17 mouse cellular contexts compared by ENCODE assay signal in the genomic region with DNA sequence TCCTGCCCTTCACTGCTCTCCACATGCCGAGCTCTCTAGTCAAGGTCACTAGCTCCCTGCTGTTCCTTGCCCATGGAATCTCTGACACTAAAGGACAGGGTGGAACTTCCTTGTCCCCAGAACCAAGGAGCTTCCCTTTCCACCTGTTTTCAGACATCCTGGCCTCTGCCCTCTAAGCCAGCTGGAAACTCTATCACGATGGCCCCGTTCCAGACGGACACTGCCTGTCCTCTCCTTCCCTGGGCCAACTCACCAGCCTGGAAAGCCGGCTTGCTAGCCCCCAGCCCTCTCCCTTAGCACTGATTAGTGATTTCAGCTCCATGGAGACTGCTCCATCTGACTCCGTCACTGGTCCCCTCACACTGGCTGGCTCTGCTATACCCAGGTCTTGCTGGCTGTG. TPM values are rescaled to one million over a fixed set of nuclear protein-coding genes. Genes with fewer than 3 reads are reported as not detected.
DNase-seq lines count a peak whose midpoint lies in the region; ATAC-seq and TF ChIP-seq lines count a peak whose summit lies in the region.
"Had no signal": no experiment of that assay in that cellular context is flagged by ENCODE, and none has a peak within 500 bp of the region (broad histone marks: within the 10 kb centered on the region; RNA-seq: fewer than 3 reads in every experiment).

No protein-coding gene starts in this region.

- TF ChIP-seq CTCF in cerebellum, adult 2 months (IDR thresholded peaks at IDR 0.05; ENCODE audit: borderline replicate concordance, insufficient read depth, low read depth, low read length): no peak
- no peak for TF ChIP-seq CTCF in midbrain, postnatal 0 days (IDR thresholded peaks at IDR 0.05)
- no peak for TF ChIP-seq CTCF in heart, postnatal 0 days (IDR thresholded peaks at IDR 0.05; ENCODE audit: low read depth)

- no peak for TF ChIP-seq POLR2A in cerebellum, adult 2 months (IDR thresholded peaks at IDR 0.05; ENCODE audit: borderline replicate concordance, insufficient read depth, low read length)

- intact Hi-C loops in left cerebral cortex, postnatal 36 days (cut with DNase I): no loop called here

- no peak for ATAC-seq in midbrain, postnatal 0 days (ENCODE audit: low FRiP score)
- ATAC-seq in midbrain, embryonic 15.5 days (replicated peaks): no peak
- peak; percentile 45 for ATAC-seq in heart, postnatal 0 days (ENCODE audit: insufficient read depth, low read depth)
- no peak for ATAC-seq in hindbrain, embryonic 12.5 days (ENCODE audit: low FRiP score)

- no peaks in the 10 kb centered on the region for H3K9me3 ChIP-seq in midbrain, postnatal 0 days (ENCODE audit: low read length)
- H3K9me3 ChIP-seq in midbrain, embryonic 15.5 days: no peaks in the 10 kb centered on the region
- no peaks in the 10 kb centered on the region for H3K9me3 ChIP-seq in heart, postnatal 0 days (replicated peaks; ENCODE audit: control insufficient read depth, low read length)
- H3K9me3 ChIP-seq in hindbrain, embryonic 12.5 days (replicated peaks): no peaks in the 10 kb centered on the region
- H3K9me3 ChIP-seq: embryonic facial prominence, embryonic 12.5 days; forebrain, embryonic 12.5 days; neural tube, embryonic 13.5 days had no signal

- H3K4me1 ChIP-seq in cerebellum, adult 2 months (ENCODE audit: control insufficient read depth, insufficient read depth, low read length): peaks cover 8% of the 10 kb centered on the region; the same call in 1 of the 2 replicates
- H3K4me1 ChIP-seq in midbrain, postnatal 0 days (ENCODE audit: insufficient read depth, low read length): no peaks in the 10 kb centered on the region
- no peaks in the 10 kb centered on the region for H3K4me1 ChIP-seq in midbrain, embryonic 15.5 days
- H3K4me1 ChIP-seq in heart, postnatal 0 days (ENCODE audit: control insufficient read depth, insufficient read depth): peaks cover 14% of the 10 kb centered on the region; the same call in 1 of the 2 replicates
- no peaks in the 10 kb centered on the region for H3K4me1 ChIP-seq in hindbrain, embryonic 12.5 days
- H3K4me1 ChIP-seq: forebrain, embryonic 12.5 days; neural tube, embryonic 13.5 days had no signal

- no peak overlapping the region for H3K27ac ChIP-seq in cerebellum, adult 2 months (ENCODE audit: insufficient read depth, low read length)
- no peak overlapping the region for H3K27ac ChIP-seq in midbrain, postnatal 0 days (ENCODE audit: low read depth, low read length)
- no peak overlapping the region for H3K27ac ChIP-seq in midbrain, embryonic 15.5 days
- H3K27ac ChIP-seq in heart, postnatal 0 days (ENCODE audit: low read depth): peak overlapping the region; percentile 31; the same call in 1 of the 2 replicates
- H3K27ac ChIP-seq in hindbrain, embryonic 12.5 days: no peak overlapping the region
- H3K27ac ChIP-seq: embryonic facial prominence, embryonic 12.5 days; forebrain, embryonic 12.5 days; liver, embryonic 14.5 days; neural tube, embryonic 13.5 days; stomach, postnatal 0 days had no signal

- WGBS in cerebellum, adult 2 months: 18% methylated on average over 6 of the region's 6 CpGs
- 72% methylated on average over 6 of the region's 6 CpGs for WGBS in midbrain, postnatal 0 days
- 71% methylated on average over 6 of the region's 6 CpGs for WGBS in midbrain, embryonic 15.5 days
- 42% methylated on average over 6 of the region's 6 CpGs for WGBS in heart, postnatal 0 days
- 66% methylated on average over 6 of the region's 6 CpGs for WGBS in hindbrain, embryonic 12.5 days

- H3K9ac ChIP-seq in midbrain, postnatal 0 days (replicated peaks; ENCODE audit: low read length, poor library complexity, severe bottlenecking): no peak overlapping the region
- H3K9ac ChIP-seq in midbrain, embryonic 15.5 days: no peak overlapping the region
- H3K9ac ChIP-seq in heart, postnatal 0 days (replicated peaks; ENCODE audit: low read depth, low read length): no peak overlapping the region
- H3K9ac ChIP-seq in hindbrain, embryonic 12.5 days: no peak overlapping the region
- H3K9ac ChIP-seq: embryonic facial prominence, embryonic 12.5 days; forebrain, embryonic 12.5 days; liver, embryonic 14.5 days; neural tube, embryonic 13.5 days had no signal

- TF ChIP-seq EP300 in heart, postnatal 0 days (IDR thresholded peaks at IDR 0.05; ENCODE audit: low read depth): peak; percentile 49; the same call in 1 of the 2 replicates

- no peak overlapping the region for H3K4me3 ChIP-seq in cerebellum, adult 2 months (replicated peaks; ENCODE audit: insufficient read depth, low read depth, low read length)
- H3K4me3 ChIP-seq in midbrain, postnatal 0 days (ENCODE audit: low read depth, low read length): no peak overlapping the region
- no peak overlapping the region for H3K4me3 ChIP-seq in midbrain, embryonic 15.5 days
- no peak overlapping the region for H3K4me3 ChIP-seq in heart, postnatal 0 days (ENCODE audit: low read depth, low read length)
- no peak overlapping the region for H3K4me3 ChIP-seq in hindbrain, embryonic 12.5 days
- H3K4me3 ChIP-seq: embryonic facial prominence, embryonic 12.5 days; forebrain, embryonic 12.5 days; neural tube, embryonic 13.5 days had no signal

- no peaks in the 10 kb centered on the region for H3K36me3 ChIP-seq in midbrain, postnatal 0 days (ENCODE audit: insufficient read depth, low read length)
- no peaks in the 10 kb centered on the region for H3K36me3 ChIP-seq in midbrain, embryonic 15.5 days (replicated peaks)
- H3K36me3 ChIP-seq in heart, postnatal 0 days (replicated peaks; ENCODE audit: control insufficient read depth, insufficient read depth, low read length): peaks cover 7% of the 10 kb centered on the region
- no peaks in the 10 kb centered on the region for H3K36me3 ChIP-seq in hindbrain, embryonic 12.5 days
- H3K36me3 ChIP-seq: embryonic facial prominence, embryonic 12.5 days; forebrain, embryonic 12.5 days; neural tube, embryonic 13.5 days had no signal

- H3K4me2 ChIP-seq in midbrain, postnatal 0 days (ENCODE audit: low read depth, low read length, poor library complexity, severe bottlenecking): no peak overlapping the region
- no peak overlapping the region for H3K4me2 ChIP-seq in midbrain, embryonic 15.5 days
- no peak overlapping the region for H3K4me2 ChIP-seq in heart, postnatal 0 days (ENCODE audit: low read depth, low read length)
- no peak overlapping the region for H3K4me2 ChIP-seq in hindbrain, embryonic 12.5 days (replicated peaks)
- H3K4me2 ChIP-seq: embryonic facial prominence, embryonic 12.5 days; forebrain, embryonic 12.5 days; neural tube, embryonic 13.5 days had no signal

- H3K27me3 ChIP-seq in cerebellum, adult 2 months (ENCODE audit: control insufficient read depth, insufficient read depth, low read length): no peaks in the 10 kb centered on the region
- no peaks in the 10 kb centered on the region for H3K27me3 ChIP-seq in midbrain, postnatal 0 days (ENCODE audit: insufficient read depth, low read length)
- no peaks in the 10 kb centered on the region for H3K27me3 ChIP-seq in midbrain, embryonic 15.5 days (replicated peaks)
- H3K27me3 ChIP-seq in heart, postnatal 0 days (ENCODE audit: control insufficient read depth, insufficient read depth, low read length): no peaks in the 10 kb centered on the region
- H3K27me3 ChIP-seq in hindbrain, embryonic 12.5 days: peaks cover 7% of the 10 kb centered on the region; the same call in 1 of the 2 replicates

- DNase-seq in cerebellum, postnatal 14 days: peak; percentile 46 to 66
- no peak for DNase-seq in cerebellum, adult 2 months
- DNase-seq in midbrain, postnatal 0 days (ENCODE audit: low spot score): peak; percentile 43
- DNase-seq in heart, postnatal 0 days (ENCODE audit: low spot score): no peak
- DNase-seq in T-cell, adult 2 months (ENCODE audit: low spot score): no peak
- DNase-seq in left cerebral cortex, postnatal 36 days (ENCODE audit: low spot score in 2 of 2): no peak
- DNase-seq: cerebellum, adult 9-11 months; lung, postnatal 4 days; midbrain, embryonic 14.5 days; spleen, adult 18-20 months had no signal

RNA-seq across cellular contexts. Expression of a gene that starts 10.4 kb away (rescaled TPM):
- 0.75 and 0.76 TPM in 2 replicates for polyA plus RNA-seq in cerebellum, adult 2 months (2012; rRNA removed)
- 0.44 and 0.85 TPM in 2 replicates for total RNA-seq in midbrain, postnatal 0 days (2014; rRNA removed)
- 0.16 and 0.28 TPM in 2 replicates for polyA plus RNA-seq in midbrain, postnatal 0 days (2015; fragmentation: Nextera tagmentation; extraction: Ambion mirVana)
- polyA plus RNA-seq in midbrain, embryonic 15.5 days (2015; fragmentation: Nextera tagmentation; extraction: Ambion mirVana): 0.13 and 0.17 TPM in 2 replicates
- 8.0 and 12.9 TPM in 2 replicates for total RNA-seq in heart, postnatal 0 days (2014; rRNA removed; ENCODE audit: low replicate concordance)
- polyA plus RNA-seq in heart, postnatal 0 days (2015; fragmentation: Nextera tagmentation; extraction: Ambion mirVana): 3.0 and 3.8 TPM in 2 replicates
- 0.61 and 0.77 TPM in 2 replicates for polyA plus RNA-seq in hindbrain, embryonic 12.5 days (2016; fragmentation: Nextera tagmentation; extraction: Ambion mirVana)
- under 1 TPM; 0.57 to 0.91 TPM for total RNA-seq in left cerebral cortex, postnatal 36 days (2021)

RNA-seq across cellular contexts. Expression of a gene that starts 27.8 kb away (rescaled TPM):
- polyA plus RNA-seq in cerebellum, adult 2 months (2012; rRNA removed): 1.1 and 1.3 TPM in 2 replicates
- 2.0 and 4.3 TPM in 2 replicates for total RNA-seq in midbrain, postnatal 0 days (2014; rRNA removed)
- polyA plus RNA-seq in midbrain, postnatal 0 days (2015; fragmentation: Nextera tagmentation; extraction: Ambion mirVana): 2.7 and 3.3 TPM in 2 replicates
- 3.2 and 3.6 TPM in 2 replicates for polyA plus RNA-seq in midbrain, embryonic 15.5 days (2015; fragmentation: Nextera tagmentation; extraction: Ambion mirVana)
- 1.0 and 4.5 TPM in 2 replicates for total RNA-seq in heart, postnatal 0 days (2014; rRNA removed; ENCODE audit: low replicate concordance)
- 3.5 and 3.9 TPM in 2 replicates for polyA plus RNA-seq in heart, postnatal 0 days (2015; fragmentation: Nextera tagmentation; extraction: Ambion mirVana)
- polyA plus RNA-seq in hindbrain, embryonic 12.5 days (2016; fragmentation: Nextera tagmentation; extraction: Ambion mirVana): 2.8 and 3.1 TPM in 2 replicates
- 1 to 10 TPM; 3.3 to 3.8 TPM for total RNA-seq in left cerebral cortex, postnatal 36 days (2021)

Comparison
In these comparisons a context has a peak if more than half of its experiments do, and no peak if none do; other contexts are left out.
1. DNase-seq: peak in cerebellum, postnatal 14 days (2 of 2) and midbrain, postnatal 0 days (single experiment); none in cerebellum, adult 2 months (0 of 2), heart, postnatal 0 days (single experiment), T-cell, adult 2 months (single experiment) and left cerebral cortex, postnatal 36 days (0 of 2).